Mouse (Mus musculus): Measurements from ENCODE around the gene Pabpc4.

Gene Pabpc4

DNA sequence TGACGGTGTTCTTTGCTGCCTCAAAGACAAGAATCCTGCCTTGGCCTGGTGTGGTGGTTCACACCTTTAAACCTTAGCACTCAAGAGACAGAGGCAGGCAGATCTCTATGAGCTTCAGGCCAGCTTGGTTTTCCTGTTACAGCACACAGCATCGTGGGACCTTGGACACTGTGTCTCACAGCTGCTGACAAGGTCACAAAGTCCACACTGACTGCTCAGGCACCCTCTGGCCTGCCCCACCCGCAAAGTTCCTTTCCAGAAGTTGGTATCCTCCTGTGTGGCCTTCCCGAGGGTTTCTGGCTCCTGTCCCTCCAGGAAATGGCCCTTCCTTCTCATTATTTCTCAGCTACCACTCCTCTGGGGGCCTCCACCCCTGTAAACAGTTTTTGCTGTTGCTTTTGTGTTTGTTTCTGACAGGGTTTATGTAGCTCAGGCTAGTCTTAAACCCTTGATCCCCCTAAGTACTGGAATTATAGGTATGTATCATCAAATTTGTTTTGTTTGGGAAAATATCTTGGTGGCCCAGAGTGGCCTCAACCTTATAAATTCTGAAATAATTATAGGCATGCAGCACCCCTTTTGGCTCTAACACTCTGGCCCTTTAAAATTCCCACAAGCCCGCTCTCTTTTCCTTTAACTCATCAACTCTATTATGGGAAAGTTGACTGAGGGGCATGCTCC is at the start of gene Pabpc4:
Gene Pabpc4, plus strand, starts transcription at position 631 of the 681 bp plus-strand sequence.
- no peak for DNase-seq (ENCODE audit: low spot score)

- no peak for DNase-seq (ENCODE audit: low spot score)
Observed at GRCm38 (mm10) chr4:123213975-123214374, 48.2 kb upstream of the Pabpc4 start.

- no peak for DNase-seq (ENCODE audit: low spot score)
Observed at GRCm38 (mm10) chr4:123215367-123215766, 46.8 kb upstream of the Pabpc4 start.

DNA sequence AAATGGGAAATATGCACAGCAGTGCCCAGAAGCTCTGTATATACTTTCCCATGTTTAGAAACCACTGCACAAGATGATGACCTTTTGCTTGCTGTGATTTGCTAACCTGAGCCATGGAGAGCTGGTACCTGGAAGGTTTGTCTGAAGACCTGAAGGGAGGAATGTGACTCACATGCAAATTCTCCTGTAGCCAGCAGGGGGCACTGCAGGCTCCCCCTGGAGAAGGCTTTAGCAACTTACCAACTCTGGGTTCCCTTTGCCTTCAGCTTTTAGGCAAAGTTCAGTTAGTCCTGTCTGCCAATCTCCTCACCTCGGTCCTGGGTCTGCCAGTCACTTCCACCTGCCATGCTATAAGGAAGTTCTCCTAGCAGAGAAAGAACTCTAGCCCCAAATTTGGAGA is 45.4 kb upstream of the Pabpc4 start:
- DNase-seq (ENCODE audit: low spot score), result no peak

GRCm38 (mm10) chr4:123219720-123220357 is 42.3 kb upstream of the Pabpc4 start:
- peak; percentile 63 for DNase-seq (ENCODE audit: low spot score)

DNA sequence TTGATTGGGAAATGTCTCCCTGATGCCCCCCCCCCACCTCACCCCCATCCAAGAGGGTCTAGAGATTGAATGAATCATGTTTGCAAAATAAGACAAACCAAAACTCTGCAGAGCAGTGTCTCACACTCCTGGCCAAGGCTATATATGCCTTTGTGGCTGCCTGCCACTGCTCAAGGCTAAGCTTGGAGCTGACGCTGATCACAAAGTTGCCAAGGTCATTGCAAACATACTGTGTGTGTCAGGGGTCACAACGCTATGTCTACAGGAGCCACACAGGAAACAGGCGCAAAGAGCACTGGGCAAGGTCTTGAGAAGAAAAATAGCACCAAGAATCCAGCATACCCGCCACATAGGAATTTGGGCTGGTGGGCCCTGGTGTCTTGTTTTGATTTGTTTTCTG is 41.5 kb upstream of the Pabpc4 start:
- no peak for DNase-seq (ENCODE audit: low spot score)

DNA sequence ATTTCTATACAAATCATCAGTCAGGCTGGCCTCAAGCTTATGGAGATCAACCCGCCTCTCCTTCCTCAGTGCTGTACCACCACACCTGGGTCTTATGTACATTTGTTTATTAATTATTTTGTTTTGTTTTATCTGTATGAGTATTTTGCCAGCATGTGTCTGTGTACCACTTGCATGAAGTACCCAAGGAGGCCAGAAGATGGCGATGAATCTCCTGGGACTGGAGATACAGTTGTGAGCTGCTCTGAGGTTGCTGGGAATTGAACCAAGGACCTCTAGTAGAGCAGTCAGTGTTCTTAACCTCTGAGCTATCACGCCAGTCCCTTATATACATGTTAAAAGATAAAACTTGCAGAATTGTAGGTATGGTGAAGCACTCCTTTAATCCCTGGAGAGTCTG is 38.8 kb upstream of the Pabpc4 start:
- no peak for DNase-seq (ENCODE audit: low spot score)

DNA sequence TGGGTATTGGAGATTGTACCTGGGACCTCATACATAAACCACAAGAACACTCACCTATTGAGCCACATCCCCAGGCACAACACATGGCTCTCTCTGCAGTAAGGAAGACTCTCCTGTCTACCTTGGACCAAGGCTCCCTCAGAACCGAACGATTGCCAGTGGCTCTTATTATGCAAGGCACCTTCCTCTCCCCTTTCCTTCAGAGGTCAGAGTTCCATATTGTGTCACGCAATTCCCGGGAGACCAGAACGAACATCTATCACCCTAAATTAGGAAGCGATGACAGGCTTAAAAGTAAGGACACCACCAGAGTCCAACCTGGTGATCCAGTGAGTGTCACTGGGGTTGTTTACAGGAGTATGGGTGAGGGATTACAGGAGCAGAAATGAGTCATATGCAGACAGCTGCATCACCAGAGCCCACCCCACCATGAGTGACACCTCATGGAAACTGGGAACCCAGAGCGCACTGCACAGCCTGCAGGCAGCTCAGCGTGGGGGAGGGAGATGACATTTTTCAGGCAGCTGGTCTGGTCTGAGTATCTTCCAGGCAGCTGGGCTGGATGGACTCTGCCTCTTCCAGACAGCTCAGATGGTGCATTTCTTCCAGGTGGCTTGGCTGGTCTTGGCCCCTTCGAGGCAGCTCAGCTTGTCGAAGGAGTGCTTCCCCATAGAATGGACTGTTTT is 36.3 kb upstream of the Pabpc4 start:
- no peak for DNase-seq (ENCODE audit: low spot score)

GRCm38 (mm10) chr4:123227707-123228106 is 34.4 kb upstream of the Pabpc4 start:
- DNase-seq (ENCODE audit: low spot score), result no peak

DNA sequence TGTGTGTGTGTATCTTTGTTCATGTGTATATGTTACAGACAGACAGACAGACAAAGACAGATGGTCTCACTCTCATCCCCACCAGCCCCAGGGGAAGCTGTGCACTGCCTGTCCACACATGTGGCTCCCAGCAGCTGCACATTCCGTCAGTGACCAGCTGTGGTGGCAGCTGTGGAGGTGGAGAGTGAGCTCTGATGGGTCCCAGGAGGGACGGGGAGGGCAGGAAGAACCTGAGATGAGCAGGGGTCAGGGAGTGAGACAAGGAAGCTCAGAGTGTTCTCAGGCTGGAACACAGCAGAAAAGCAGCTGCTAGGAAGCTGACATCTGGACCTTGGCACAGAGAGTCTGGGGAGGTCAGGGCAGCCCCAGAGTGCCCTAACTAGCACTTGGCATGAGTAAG is 33.9 kb upstream of the Pabpc4 start:
- no peak for DNase-seq (ENCODE audit: low spot score)

- DNase-seq (ENCODE audit: low spot score), result no peak
Observed at GRCm38 (mm10) chr4:123229166-123229565, 33.0 kb upstream of the Pabpc4 start.

- DNase-seq (ENCODE audit: low spot score), result no peak
Observed at GRCm38 (mm10) chr4:123232841-123233240, 29.3 kb upstream of the Pabpc4 start.

- no peak for DNase-seq (ENCODE audit: low spot score)
Observed at GRCm38 (mm10) chr4:123233492-123234084, 28.6 kb upstream of the Pabpc4 start, which contains the start of gene Heyl. Gene Heyl, plus strand, starts transcription at chr4:123233556.

DNA sequence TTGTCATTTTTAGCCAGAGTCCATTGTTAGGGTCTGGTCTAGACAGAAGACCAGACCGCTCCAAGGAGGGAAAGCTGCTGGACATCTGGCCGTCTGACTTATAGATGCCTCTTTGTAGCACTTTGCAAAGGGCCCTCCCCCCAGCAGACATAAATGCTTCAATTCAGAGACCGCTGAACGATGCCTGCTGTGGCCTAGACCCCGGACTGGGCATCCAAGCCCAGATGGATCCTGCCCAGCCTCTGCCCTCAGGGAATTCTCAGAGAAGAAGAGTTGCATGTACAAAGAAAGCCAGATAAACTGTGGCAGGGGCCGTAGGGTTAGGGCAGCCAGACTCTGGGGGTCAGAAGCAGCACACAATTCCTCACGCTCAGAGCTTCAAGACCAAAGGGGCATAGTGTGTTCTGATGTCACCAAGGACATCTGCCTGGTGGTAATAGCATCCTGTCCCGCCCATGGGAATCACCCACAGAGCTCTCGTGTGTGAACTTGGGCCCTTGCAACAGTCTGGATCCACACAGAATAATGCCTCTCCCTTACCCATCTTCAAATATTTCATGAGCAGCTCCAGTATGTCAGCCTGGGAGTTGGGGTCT is 26.2 kb upstream of the Pabpc4 start:
- DNase-seq (ENCODE audit: low spot score), result no peak

DNA sequence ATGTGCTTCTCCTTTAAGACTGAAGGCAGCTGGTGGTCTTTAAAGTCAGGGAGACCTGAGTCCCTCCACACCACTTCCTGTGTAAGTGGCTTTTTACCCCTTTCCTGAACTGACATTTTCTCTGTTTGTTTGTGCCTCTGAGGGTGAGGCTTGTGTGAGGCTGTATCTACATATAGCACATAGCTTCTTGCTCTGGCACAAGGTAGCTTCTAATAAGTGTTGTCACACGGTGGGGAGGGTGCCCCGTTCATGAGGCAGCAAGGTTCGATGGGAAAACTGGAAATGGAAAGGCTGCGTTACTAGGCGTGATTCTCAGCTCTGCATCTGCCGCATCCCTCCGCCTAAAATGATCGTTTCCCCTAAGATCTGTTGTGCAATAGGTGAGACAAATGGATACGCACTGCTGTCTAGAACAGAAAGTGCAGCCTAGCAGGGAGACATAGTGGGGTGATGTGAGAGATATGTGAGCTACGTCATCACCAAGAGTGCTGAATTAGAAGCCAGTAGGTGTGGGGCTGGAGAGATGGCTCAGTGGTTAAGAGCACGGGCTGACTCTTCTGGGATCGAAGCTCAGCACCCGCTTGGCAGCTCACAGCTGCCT is 25.6 kb upstream of the Pabpc4 start:
- no peak for DNase-seq (ENCODE audit: low spot score)

- no peak for DNase-seq (ENCODE audit: low spot score)
Observed at GRCm38 (mm10) chr4:123237386-123238266, 24.5 kb upstream of the Pabpc4 start.

DNA sequence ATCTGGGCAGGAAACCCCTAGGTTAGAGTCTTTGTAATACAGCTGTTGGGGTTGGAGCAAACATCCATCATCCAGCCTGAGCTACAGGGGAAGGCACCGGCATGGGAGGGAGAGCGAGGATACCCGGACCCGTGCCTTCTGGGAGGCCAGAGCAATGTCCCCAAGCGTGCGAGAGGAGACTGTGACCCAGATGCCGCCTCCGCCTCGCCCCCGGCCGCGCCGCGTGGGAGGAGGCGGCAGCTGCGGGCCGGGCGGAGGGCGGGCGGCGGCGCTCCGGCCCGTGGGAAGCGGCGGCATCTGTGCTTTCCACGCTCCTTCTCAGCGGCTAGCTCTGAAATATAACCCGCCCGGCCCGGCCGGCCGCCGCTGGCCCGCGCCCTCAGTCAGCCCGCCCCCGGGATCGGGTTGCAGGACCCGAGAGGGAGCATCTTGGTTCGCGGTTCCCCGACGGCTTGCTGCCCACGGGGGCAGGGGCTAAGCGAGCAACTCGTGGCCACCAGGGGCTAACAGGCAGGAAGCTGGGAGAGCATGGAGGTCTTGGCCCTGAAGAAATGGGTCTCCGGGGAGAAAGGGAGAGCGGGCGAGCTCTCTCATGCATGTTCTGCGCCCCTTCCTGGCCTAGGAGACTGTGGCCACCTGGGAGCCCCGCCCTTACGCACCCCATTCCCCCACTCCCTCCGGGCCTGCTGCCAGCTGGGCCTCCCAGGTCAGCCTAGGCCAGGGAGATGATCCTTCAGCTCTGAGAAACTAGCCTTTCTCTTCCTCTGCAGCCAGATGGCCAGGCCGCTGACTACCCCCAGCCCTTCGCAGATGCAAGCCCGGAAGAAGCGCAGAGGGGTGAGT is 22.6 kb upstream of the Pabpc4 start:
- no peak for DNase-seq (ENCODE audit: low spot score)

DNA sequence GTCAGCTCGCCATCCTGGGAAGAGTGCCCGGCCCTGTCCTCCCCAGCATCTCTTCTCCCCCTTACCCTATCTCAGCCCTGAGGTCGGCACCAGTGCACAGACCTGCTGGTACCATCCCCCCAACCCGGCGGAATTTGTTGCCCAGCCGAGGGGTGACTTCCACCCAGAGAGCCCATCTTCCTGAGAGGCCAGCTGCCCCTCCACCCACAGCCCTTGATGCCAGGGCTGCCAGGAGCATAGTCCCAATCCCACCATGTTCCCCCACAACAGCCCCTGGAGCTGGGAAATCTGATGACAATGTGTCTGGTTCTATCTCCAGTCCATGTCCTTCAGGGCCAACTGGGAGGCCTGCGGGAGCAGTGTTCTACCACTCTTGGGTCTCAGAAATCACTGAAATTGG is 15.9 kb upstream of the Pabpc4 start:
- DNase-seq (ENCODE audit: low spot score), result no peak

GRCm38 (mm10) chr4:123246651-123247050 is 15.5 kb upstream of the Pabpc4 start:
- no peak for DNase-seq (ENCODE audit: low spot score)

Data from layer of hippocampus, adult 9-10 months (tissue).